Mouse (Mus musculus) E14TG2a.4 (cell line): Measurements from ENCODE around the gene Lrrk1.

Source experiments
- CTCF ChIP-seq: conservative IDR thresholded peaks from 2 replicates; pipeline ENCODE4 v1.5.1; 2014; ENCODE audit warnings: low read length
- POU5F1 ChIP-seq: IDR thresholded peaks from 2 replicates; pipeline ENCODE4 v1.6.1; 2014; ENCODE audit warnings: low read length, borderline replicate concordance

GRCm38 (mm10) chr7:66180711-66181365 lies 207.3 kb downstream of the Lrrk1 start:
- TF ChIP-seq CTCF, result no peak
- TF ChIP-seq POU5F1, result no peak
